In genomic region chr3:132948298-132948795, GRCm38 (mm10) we compare ENCODE assay signal across 7 mouse cellular contexts. TPM values are rescaled to one million over a fixed set of nuclear protein-coding genes. Genes with fewer than 3 reads are reported as not detected.
A peak's percentile ranks its signal among the peaks of the same experiment; 100 is the strongest.
DNase-seq lines count a peak whose midpoint lies in the region; ATAC-seq lines count a peak whose summit lies in the region.

No protein-coding gene starts in this region.

- 0 out of 2 replicates have a peak, but pooled peaks cover 6% of the 10 kb centered on the region for H3K4me1 ChIP-seq in kidney, embryonic 14.5 days (ENCODE audit: control insufficient read depth, insufficient read depth, low read length)
- H3K4me1 ChIP-seq in embryonic facial prominence, embryonic 12.5 days, result peaks cover 28% of the 10 kb centered on the region
- H3K4me1 ChIP-seq in hindbrain, embryonic 14.5 days (replicated peaks; ENCODE audit: control insufficient read depth, insufficient read depth, low read length), result peaks cover 8% of the 10 kb centered on the region; the same call in 1 of the 2 replicates
- H3K4me1 ChIP-seq in midbrain, embryonic 14.5 days (ENCODE audit: control insufficient read depth, insufficient read depth, low read length), result peaks cover 11% of the 10 kb centered on the region; the same call in 1 of the 2 replicates

- WGBS in kidney, embryonic 14.5 days, result 19% methylated on average over 7 of the region's 7 CpGs
- 16% methylated on average over 7 of the region's 7 CpGs for WGBS in embryonic facial prominence, embryonic 12.5 days
- WGBS in hindbrain, embryonic 14.5 days, result 15% methylated on average over 7 of the region's 7 CpGs
- WGBS in midbrain, embryonic 14.5 days, result 5% methylated on average over 7 of the region's 7 CpGs

- H3K9ac ChIP-seq in kidney, embryonic 14.5 days (ENCODE audit: low read depth, low read length), result no peak overlapping the region
- no peak overlapping the region for H3K9ac ChIP-seq in embryonic facial prominence, embryonic 12.5 days
- H3K9ac ChIP-seq in hindbrain, embryonic 14.5 days, result no peak overlapping the region
- no peak overlapping the region for H3K9ac ChIP-seq in midbrain, embryonic 14.5 days (replicated peaks; ENCODE audit: low read length)

- no peak overlapping the region for H3K27ac ChIP-seq in kidney, embryonic 14.5 days (ENCODE audit: low read depth, low read length)
- H3K27ac ChIP-seq in embryonic facial prominence, embryonic 12.5 days, result no peak overlapping the region
- no peak overlapping the region for H3K27ac ChIP-seq in hindbrain, embryonic 14.5 days
- no peak overlapping the region for H3K27ac ChIP-seq in midbrain, embryonic 14.5 days (replicated peaks; ENCODE audit: low read depth, low read length)

- peaks cover 4% of the 10 kb centered on the region; the same call in 1 of the 2 replicates for H3K27me3 ChIP-seq in kidney, embryonic 14.5 days (ENCODE audit: control insufficient read depth, insufficient read depth, low read length)
- H3K27me3 ChIP-seq in embryonic facial prominence, embryonic 12.5 days, result peaks cover 19% of the 10 kb centered on the region
- peaks cover 5% of the 10 kb centered on the region; the same call in 1 of the 2 replicates for H3K27me3 ChIP-seq in hindbrain, embryonic 14.5 days (ENCODE audit: control insufficient read depth, insufficient read depth, low read length)
- peaks cover 3% of the 10 kb centered on the region; the same call in 1 of the 2 replicates for H3K27me3 ChIP-seq in midbrain, embryonic 14.5 days (ENCODE audit: control insufficient read depth, insufficient read depth, low read length)

- no peaks in the 10 kb centered on the region for H3K36me3 ChIP-seq in kidney, embryonic 14.5 days (ENCODE audit: control insufficient read depth, insufficient read depth, low read length)
- H3K36me3 ChIP-seq in embryonic facial prominence, embryonic 12.5 days, result no peaks in the 10 kb centered on the region
- no peaks in the 10 kb centered on the region for H3K36me3 ChIP-seq in hindbrain, embryonic 14.5 days (replicated peaks; ENCODE audit: control insufficient read depth, insufficient read depth)
- H3K36me3 ChIP-seq in midbrain, embryonic 14.5 days (ENCODE audit: control insufficient read depth, insufficient read depth, low read length), result no peaks in the 10 kb centered on the region

- H3K4me2 ChIP-seq in kidney, embryonic 14.5 days (replicated peaks; ENCODE audit: low read depth, low read length), result peak overlapping the region; percentile 98
- H3K4me2 ChIP-seq in embryonic facial prominence, embryonic 12.5 days (replicated peaks), result peak overlapping the region; percentile 93
- peak overlapping the region; percentile 98; the same call in 1 of the 2 replicates for H3K4me2 ChIP-seq in hindbrain, embryonic 14.5 days (replicated peaks)
- H3K4me2 ChIP-seq in midbrain, embryonic 14.5 days (ENCODE audit: low read length), result peak overlapping the region; percentile 98

- DNase-seq in kidney, adult 18-20 months, result no peak
- no peak for DNase-seq in hindbrain, embryonic 14.5 days (ENCODE audit: low spot score)
- DNase-seq in midbrain, embryonic 14.5 days, result peak; percentile 35
- no peak for DNase-seq in frontal cortex, adult 2 months (ENCODE audit: extremely low spot score in 1 of 2, low spot score in 1 of 2)
- DNase-seq in spleen, postnatal 14 days (ENCODE audit: low spot score in 2 of 2), result no peak

- H3K9me3 ChIP-seq in kidney, embryonic 14.5 days (ENCODE audit: control insufficient read depth, low read length), result no peaks in the 10 kb centered on the region
- no peaks in the 10 kb centered on the region for H3K9me3 ChIP-seq in embryonic facial prominence, embryonic 12.5 days
- H3K9me3 ChIP-seq in hindbrain, embryonic 14.5 days (ENCODE audit: control insufficient read depth, low read length), result no peaks in the 10 kb centered on the region
- no peaks in the 10 kb centered on the region for H3K9me3 ChIP-seq in midbrain, embryonic 14.5 days (ENCODE audit: control insufficient read depth, low read length)

- peak overlapping the region; percentile 75 for H3K4me3 ChIP-seq in kidney, embryonic 14.5 days (ENCODE audit: low read length)
- H3K4me3 ChIP-seq in embryonic facial prominence, embryonic 12.5 days, result 0 out of 2 replicates have a peak overlapping the region, but pooled peaks have one; percentile 65
- H3K4me3 ChIP-seq in hindbrain, embryonic 14.5 days (replicated peaks; ENCODE audit: low read length), result 0 out of 2 replicates have a peak overlapping the region, but pooled peaks have one; percentile 83
- peak overlapping the region; percentile 71 for H3K4me3 ChIP-seq in midbrain, embryonic 14.5 days (replicated peaks; ENCODE audit: low read depth, low read length)

- no peak for ATAC-seq in kidney, embryonic 14.5 days (ENCODE audit: low FRiP score, low TSS enrichment)
- no peak for ATAC-seq in embryonic facial prominence, embryonic 12.5 days (ENCODE audit: insufficient number of reproducible peaks, insufficient read depth, low FRiP score, low TSS enrichment)
- ATAC-seq in hindbrain, embryonic 14.5 days (ENCODE audit: low FRiP score), result no peak
- ATAC-seq in midbrain, embryonic 14.5 days (ENCODE audit: low FRiP score, low TSS enrichment), result no peak

RNA-seq across cellular contexts. Expression of gene Npnt, which starts 1.7 kb away (rescaled TPM):
- 39.1 and 102 TPM in 2 replicates for polyA plus RNA-seq in kidney, embryonic 14.5 days (2014; fragmentation: Nextera tagmentation; extraction: Ambion mirVana)
- 24.3 and 25.9 TPM in 2 replicates for polyA plus RNA-seq in embryonic facial prominence, embryonic 12.5 days (2016; fragmentation: Nextera tagmentation; extraction: Ambion mirVana)
- 31.1 and 32.7 TPM in 2 replicates for polyA plus RNA-seq in hindbrain, embryonic 14.5 days (2014; fragmentation: Nextera tagmentation; extraction: Ambion mirVana)
- 18.6 and 28.0 TPM in 2 replicates for polyA plus RNA-seq in midbrain, embryonic 14.5 days (2014; fragmentation: Nextera tagmentation; extraction: Ambion mirVana)
- polyA plus RNA-seq in frontal cortex, adult 2 months (2012; rRNA removed), result 11.7 and 12.4 TPM in 2 replicates
